Mouse (Mus musculus) midbrain, embryonic 16.5 days (tissue): ENCODE results near the gene Slfnl1. TPM values are rescaled to one million over a fixed set of nuclear protein-coding genes. Genes with fewer than 3 reads are reported as not detected.

Experiments
- ATAC-seq: fragments of 200-750 bp; cut with Nextera tagmentation; 2 replicates; pipeline ENCODE4 v1.8.0; 2017; ENCODE audit warnings: moderate TSS enrichment
- H3K27ac ChIP-seq: fragments of 300-500 bp; sonication (generic); 2 replicates; pipeline ENCODE4 v1.5.1; 2014; ENCODE audit warnings: mild to moderate bottlenecking, low read length, mixed read lengths
- H3K27me3 ChIP-seq: fragments of 300-500 bp; sonication (generic); 2 replicates; pipeline ENCODE4 v1.6.1; 2014; ENCODE audit warnings: low read depth, low read length, mixed read lengths; ENCODE audit not compliant: control insufficient read depth, insufficient read depth
- H3K36me3 ChIP-seq: fragments of 300-500 bp; sonication (generic); 2 replicates; pipeline ENCODE4 v1.6.1; 2014; ENCODE audit warnings: mild to moderate bottlenecking, low read length, moderate library complexity, mixed read lengths; ENCODE audit not compliant: control insufficient read depth, insufficient read depth
- H3K4me1 ChIP-seq: fragments of 300-500 bp; sonication (generic); 2 replicates; pipeline ENCODE4 v1.6.1; 2014; ENCODE audit warnings: mild to moderate bottlenecking, low read length, mixed read lengths; ENCODE audit not compliant: control insufficient read depth, insufficient read depth
- H3K4me2 ChIP-seq: fragments of 300-500 bp; sonication (generic); 2 replicates; pipeline ENCODE4 v1.6.1; 2014; ENCODE audit warnings: mild to moderate bottlenecking, low read length, mixed read lengths
- H3K4me3 ChIP-seq: fragments of 300-500 bp; sonication (generic); 2 replicates; pipeline ENCODE4 v1.5.1; 2014; ENCODE audit warnings: low read depth, mild to moderate bottlenecking, low read length, moderate library complexity, mixed read lengths
- H3K9ac ChIP-seq: fragments of 300-500 bp; sonication (generic); 2 replicates; pipeline ENCODE4 v1.6.1; 2014; ENCODE audit warnings: low read depth, low read length, mixed read lengths
- H3K9me3 ChIP-seq: fragments of 300-500 bp; sonication (generic); replicated peaks from 2 replicates; pipeline ENCODE4 v1.6.1; 2014; ENCODE audit warnings: mild to moderate bottlenecking, low read length, mixed read lengths; ENCODE audit not compliant: control insufficient read depth, poor library complexity, severe bottlenecking
- WGBS: fragments of 180-500 bp; shearing (Covaris S2); extraction: QIAGEN DNeasy Blood & Tissue Kit; methylation state at CpG from one replicate; pipeline ENCODE4 v1.1.7; 2014; 5-methylcytosine and 5-hydroxymethylcytosine counted together
- polyA plus RNA-seq: library from polyadenylated mRNA; unstranded; fragments of >200 nt; fragmentation: Nextera tagmentation; extraction: Ambion mirVana; gene quantifications from 2 replicates; pipeline ENCODE4 v1.2.1, GENCODE M21; 2015

The Slfnl1 gene
- polyA plus RNA-seq, 1 experiment from 2014 or later, result not detected

GRCm38 (mm10) chr4:120569486-120570437, 37.7 kb downstream of the Slfnl1 start, which contains the start of gene Ctps:
Gene Ctps (minus strand): TSS chr4:120570276.
- Histone ChIP-seq H3K9ac (peak within 1 kb of the TSS; percentile 97), H3K4me3 (peak within 1 kb of the TSS; percentile 85), H3K4me1 (peaks cover 32% of the 10 kb centered on the region), H3K9me3 (no peaks in the 10 kb centered on the region), H3K27ac (peak within 1 kb of the TSS; percentile 95), H3K36me3 (no peaks in the 10 kb centered on the region), H3K4me2 (peak within 1 kb of the TSS; percentile 90), H3K27me3 (no peaks in the 10 kb centered on the region)
- peak; percentile 98 for ATAC-seq
- under 1% methylated on average over 90 of the region's 97 CpGs for WGBS

- ATAC-seq, result peak; percentile 70
- Histone ChIP-seq H3K27me3 (no peaks in the 10 kb centered on the region), H3K27ac (peak overlapping the region; percentile 95), H3K36me3 (no peaks in the 10 kb centered on the region), H3K4me3 (peak overlapping the region; percentile 85), H3K9me3 (no peaks in the 10 kb centered on the region), H3K9ac (peak overlapping the region; percentile 97), H3K4me2 (peak overlapping the region; percentile 85), H3K4me1 (peaks cover 32% of the 10 kb centered on the region)
- 2% methylated on average over 27 of the region's 27 CpGs for WGBS
These were observed 38.5 kb downstream of the Slfnl1 start for GRCm38 (mm10) chr4:120570438-120571069.

GRCm38 (mm10) chr4:120571070-120571464, 39.0 kb downstream of the Slfnl1 start:
- 73% methylated on average over 3 of the region's 3 CpGs for WGBS
- H3K4me1 ChIP-seq, result peaks cover 32% of the 10 kb centered on the region
- H3K9me3 ChIP-seq, result no peaks in the 10 kb centered on the region
- H3K36me3 ChIP-seq, result no peaks in the 10 kb centered on the region
- peak overlapping the region; percentile 97 for H3K9ac ChIP-seq
- peak overlapping the region; percentile 95 for H3K27ac ChIP-seq
- H3K27me3 ChIP-seq, result no peaks in the 10 kb centered on the region
- H3K4me3 ChIP-seq, result peak overlapping the region; percentile 85
- H3K4me2 ChIP-seq, result peak overlapping the region; percentile 85
- no peak for ATAC-seq

- Histone ChIP-seq H3K4me1 (peaks cover 32% of the 10 kb centered on the region), H3K4me2 (no peak overlapping the region), H3K27ac (no peak overlapping the region), H3K4me3 (no peak overlapping the region), H3K27me3 (no peaks in the 10 kb centered on the region), H3K36me3 (no peaks in the 10 kb centered on the region), H3K9ac (no peak overlapping the region), H3K9me3 (no peaks in the 10 kb centered on the region)
- WGBS, result 76% methylated on average over 3 of the region's 3 CpGs
- ATAC-seq, result no peak
These were observed 39.7 kb downstream of the Slfnl1 start for GRCm38 (mm10) chr4:120571691-120572090.

GRCm38 (mm10) chr4:120580894-120581293, 48.9 kb downstream of the Slfnl1 start:
- Histone ChIP-seq H3K36me3 (no peaks in the 10 kb centered on the region), H3K4me1 (no peaks in the 10 kb centered on the region), H3K27ac (no peak overlapping the region), H3K27me3 (no peaks in the 10 kb centered on the region), H3K9me3 (no peaks in the 10 kb centered on the region), H3K9ac (no peak overlapping the region), H3K4me3 (no peak overlapping the region), H3K4me2 (no peak overlapping the region)
- WGBS, result 83% methylated on average over 5 of the region's 5 CpGs
- no peak for ATAC-seq

- 87% methylated on average over 9 of the region's 9 CpGs for WGBS
- no peaks in the 10 kb centered on the region for H3K36me3 ChIP-seq
- H3K4me2 ChIP-seq, result no peak overlapping the region
- H3K4me3 ChIP-seq, result no peak overlapping the region
- ATAC-seq, result no peak
- H3K27ac ChIP-seq, result no peak overlapping the region
- H3K9ac ChIP-seq, result no peak overlapping the region
- no peaks in the 10 kb centered on the region for H3K9me3 ChIP-seq
- no peaks in the 10 kb centered on the region for H3K27me3 ChIP-seq
- no peaks in the 10 kb centered on the region for H3K4me1 ChIP-seq
These were observed 49.7 kb downstream of the Slfnl1 start for GRCm38 (mm10) chr4:120581711-120582110.

Other genes with a start within 250 kb of the Slfnl1 start
- gene Foxo6, start 244.9 kb upstream of the Slfnl1 start, polyA plus RNA-seq, result 1.1 and 1.4 TPM in 2 replicates
- gene Scmh1, start 127.0 kb upstream of the Slfnl1 start, polyA plus RNA-seq, result 92.3 and 97.8 TPM in 2 replicates
- gene Ctps, start 38.0 kb downstream of the Slfnl1 start, polyA plus RNA-seq, result 78.6 and 79.6 TPM in 2 replicates
- gene Gm8439, start 56.5 kb downstream of the Slfnl1 start, polyA plus RNA-seq, result not detected in 2 replicates
- gene Cited4, start 134.3 kb downstream of the Slfnl1 start, polyA plus RNA-seq, result 0.67 and 1.4 TPM in 2 replicates
- 5.3 and 5.8 TPM in 2 replicates for gene Kcnq4, start 216.4 kb downstream of the Slfnl1 start, polyA plus RNA-seq